Mouse (Mus musculus): Measurements from ENCODE around the gene Gm20388. TPM values are rescaled to one million over a fixed set of nuclear protein-coding genes. Genes with fewer than 3 reads are reported as not detected.

Gm20388 gene
- polyA plus RNA-seq, 1 experiment from 2014 or later: not detected

GRCm38 (mm10) chr8:122883671-122884070 is 2973.0 kb downstream of the Gm20388 start:
- Histone ChIP-seq H3K9me3 (ENCODE audit: control insufficient read depth, low read length) (no peaks in the 10 kb centered on the region), H3K36me3 (ENCODE audit: control insufficient read depth, insufficient read depth, low read length) (peaks cover 51% of the 10 kb centered on the region), H3K4me2 (replicated peaks; ENCODE audit: low read depth) (no peak overlapping the region), H3K27ac (replicated peaks) (no peak overlapping the region), H3K9ac (ENCODE audit: low read length) (no peak overlapping the region), H3K4me1 (replicated peaks; ENCODE audit: control insufficient read depth, insufficient read depth) (no peaks in the 10 kb centered on the region), H3K4me3 (ENCODE audit: low read depth, low read length) (no peak overlapping the region), H3K27me3 (ENCODE audit: control insufficient read depth, insufficient read depth, low read length) (no peaks in the 10 kb centered on the region)
- DNase-seq (ENCODE audit: low spot score) (no peak), ATAC-seq (ENCODE audit: low FRiP score, low TSS enrichment) (no peak)
- TF ChIP-seq EP300 (optimal IDR thresholded peaks at IDR 0.05): no peak
- no peak for TF ChIP-seq CTCF (IDR thresholded peaks at IDR 0.05; ENCODE audit: low read depth)
- 77% methylated on average over 10 of the region's 10 CpGs for WGBS

DNA sequence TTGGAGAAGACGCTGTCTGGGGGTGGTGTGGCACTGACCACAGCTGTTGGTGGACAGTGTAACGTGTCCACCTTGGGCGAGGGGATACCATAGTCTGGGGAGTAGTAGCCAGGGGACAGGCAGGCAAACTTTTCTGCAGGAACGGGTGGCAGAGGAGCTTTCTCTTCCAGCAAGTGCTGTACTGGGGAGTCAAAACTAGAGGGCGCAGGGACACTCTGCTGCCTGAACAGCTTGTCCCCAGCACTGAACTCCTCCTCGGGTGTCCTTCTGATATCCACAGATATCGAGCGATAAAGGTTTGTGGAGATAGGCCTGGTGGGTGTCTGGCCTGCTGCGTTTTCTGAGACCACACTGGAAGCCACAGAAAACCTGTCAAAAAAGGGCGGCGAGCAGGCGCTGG is 2980.8 kb downstream of the Gm20388 start:
- H3K4me2 ChIP-seq (replicated peaks; ENCODE audit: low read depth): no peak overlapping the region
- H3K9ac ChIP-seq (ENCODE audit: low read length): no peak overlapping the region
- H3K27me3 ChIP-seq (ENCODE audit: control insufficient read depth, insufficient read depth, low read length): no peaks in the 10 kb centered on the region
- no peaks in the 10 kb centered on the region for H3K4me1 ChIP-seq (replicated peaks; ENCODE audit: control insufficient read depth, insufficient read depth)
- peaks cover 78% of the 10 kb centered on the region for H3K36me3 ChIP-seq (ENCODE audit: control insufficient read depth, insufficient read depth, low read length)
- ATAC-seq (ENCODE audit: low FRiP score, low TSS enrichment) (0 out of 2 replicates have a peak, but pooled peaks have one; percentile 13), DNase-seq (ENCODE audit: low spot score) (no peak)
- H3K4me3 ChIP-seq (ENCODE audit: low read depth, low read length): no peak overlapping the region
- no peak overlapping the region for H3K27ac ChIP-seq (replicated peaks)
- TF ChIP-seq EP300 (optimal IDR thresholded peaks at IDR 0.05) (no peak), CTCF (IDR thresholded peaks at IDR 0.05; ENCODE audit: low read depth) (peak; percentile 45)
- no peaks in the 10 kb centered on the region for H3K9me3 ChIP-seq (ENCODE audit: control insufficient read depth, low read length)
- 86% methylated on average over 12 of the region's 12 CpGs for WGBS

GRCm38 (mm10) chr8:122893451-122893850 is 2982.8 kb downstream of the Gm20388 start:
- Histone ChIP-seq H3K4me3 (ENCODE audit: low read depth, low read length) (no peak overlapping the region), H3K27me3 (ENCODE audit: control insufficient read depth, insufficient read depth, low read length) (no peaks in the 10 kb centered on the region), H3K9me3 (ENCODE audit: control insufficient read depth, low read length) (no peaks in the 10 kb centered on the region), H3K9ac (ENCODE audit: low read length) (no peak overlapping the region), H3K4me1 (replicated peaks; ENCODE audit: control insufficient read depth, insufficient read depth) (no peaks in the 10 kb centered on the region), H3K27ac (replicated peaks) (no peak overlapping the region), H3K36me3 (ENCODE audit: control insufficient read depth, insufficient read depth, low read length) (peaks cover 74% of the 10 kb centered on the region), H3K4me2 (replicated peaks; ENCODE audit: low read depth) (no peak overlapping the region)
- TF ChIP-seq EP300 (optimal IDR thresholded peaks at IDR 0.05): no peak
- TF ChIP-seq CTCF (IDR thresholded peaks at IDR 0.05; ENCODE audit: low read depth): no peak
- WGBS: 88% methylated on average over 12 of the region's 12 CpGs
- DNase-seq (ENCODE audit: low spot score) (no peak), ATAC-seq (ENCODE audit: low FRiP score, low TSS enrichment) (no peak)

- DNase-seq (ENCODE audit: low spot score) (no peak), ATAC-seq (ENCODE audit: low FRiP score, low TSS enrichment) (no peak)
- no peak for TF ChIP-seq CTCF (IDR thresholded peaks at IDR 0.05; ENCODE audit: low read depth)
- TF ChIP-seq EP300 (optimal IDR thresholded peaks at IDR 0.05): no peak
- 89% methylated on average over 11 of the region's 11 CpGs for WGBS
- Histone ChIP-seq H3K4me3 (ENCODE audit: low read depth, low read length) (no peak overlapping the region), H3K4me2 (replicated peaks; ENCODE audit: low read depth) (no peak overlapping the region), H3K27me3 (ENCODE audit: control insufficient read depth, insufficient read depth, low read length) (no peaks in the 10 kb centered on the region), H3K9me3 (ENCODE audit: control insufficient read depth, low read length) (no peaks in the 10 kb centered on the region), H3K27ac (replicated peaks) (no peak overlapping the region), H3K4me1 (replicated peaks; ENCODE audit: control insufficient read depth, insufficient read depth) (no peaks in the 10 kb centered on the region), H3K9ac (ENCODE audit: low read length) (no peak overlapping the region), H3K36me3 (ENCODE audit: control insufficient read depth, insufficient read depth, low read length) (peaks cover 70% of the 10 kb centered on the region)
Observed at GRCm38 (mm10) chr8:122896317-122896716, 2985.7 kb downstream of the Gm20388 start.

DNA sequence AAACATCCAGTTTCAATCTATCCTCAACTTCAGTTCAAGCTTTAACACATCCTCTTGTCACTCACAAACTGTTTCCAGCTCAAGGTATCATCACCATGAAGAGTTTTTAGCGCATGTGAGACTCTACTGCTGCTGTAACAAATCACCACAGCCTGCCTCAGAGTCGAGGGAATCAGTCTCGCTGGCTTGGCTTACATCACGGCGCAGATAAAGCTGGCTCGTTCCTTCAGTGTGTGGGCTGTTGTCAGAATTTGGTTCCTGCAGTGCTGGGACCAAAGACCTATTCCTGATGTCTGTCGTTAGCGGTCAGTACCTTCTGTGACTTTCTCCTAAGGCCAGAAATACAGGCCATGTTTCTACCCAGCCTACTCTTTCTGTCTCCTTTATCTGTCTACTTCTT is 2986.6 kb downstream of the Gm20388 start:
- Histone ChIP-seq H3K36me3 (ENCODE audit: control insufficient read depth, insufficient read depth, low read length) (peaks cover 61% of the 10 kb centered on the region), H3K4me1 (replicated peaks; ENCODE audit: control insufficient read depth, insufficient read depth) (no peaks in the 10 kb centered on the region), H3K27ac (replicated peaks) (no peak overlapping the region), H3K27me3 (ENCODE audit: control insufficient read depth, insufficient read depth, low read length) (no peaks in the 10 kb centered on the region), H3K4me3 (ENCODE audit: low read depth, low read length) (no peak overlapping the region), H3K9me3 (ENCODE audit: control insufficient read depth, low read length) (no peaks in the 10 kb centered on the region), H3K9ac (ENCODE audit: low read length) (no peak overlapping the region), H3K4me2 (replicated peaks; ENCODE audit: low read depth) (no peak overlapping the region)
- DNase-seq (ENCODE audit: low spot score): no peak
- TF ChIP-seq EP300 (optimal IDR thresholded peaks at IDR 0.05): no peak
- no peak for TF ChIP-seq CTCF (IDR thresholded peaks at IDR 0.05; ENCODE audit: low read depth)
- ATAC-seq (ENCODE audit: low FRiP score, low TSS enrichment): no peak
- 96% methylated on average over 8 of the region's 8 CpGs for WGBS

GRCm38 (mm10) chr8:122898018-122898417 is 2987.4 kb downstream of the Gm20388 start:
- no peak for TF ChIP-seq CTCF (IDR thresholded peaks at IDR 0.05; ENCODE audit: low read depth)
- TF ChIP-seq EP300 (optimal IDR thresholded peaks at IDR 0.05): no peak

More at GRCm38 (mm10) chr8:122898018-122898417, 2987.4 kb downstream of the Gm20388 start:
- no peak overlapping the region for H3K27ac ChIP-seq (replicated peaks)
- no peaks in the 10 kb centered on the region for H3K4me1 ChIP-seq (replicated peaks; ENCODE audit: control insufficient read depth, insufficient read depth)
- H3K4me2 ChIP-seq (replicated peaks; ENCODE audit: low read depth): no peak overlapping the region
- peaks cover 56% of the 10 kb centered on the region for H3K36me3 ChIP-seq (ENCODE audit: control insufficient read depth, insufficient read depth, low read length)
- H3K27me3 ChIP-seq (ENCODE audit: control insufficient read depth, insufficient read depth, low read length): no peaks in the 10 kb centered on the region
- H3K4me3 ChIP-seq (ENCODE audit: low read depth, low read length): no peak overlapping the region
- 79% methylated on average over 4 of the region's 4 CpGs for WGBS
- no peak overlapping the region for H3K9ac ChIP-seq (ENCODE audit: low read length)
- no peaks in the 10 kb centered on the region for H3K9me3 ChIP-seq (ENCODE audit: control insufficient read depth, low read length)
- ATAC-seq (ENCODE audit: low FRiP score, low TSS enrichment): no peak
- DNase-seq (ENCODE audit: low spot score): no peak
